Mouse (Mus musculus) G1E (cell line): ENCODE measurements around the gene Zfp37.

Experiments used
- CTCF ChIP-seq: IDR thresholded peaks from 2 replicates; pipeline ENCODE4 v1.5.1; 2012; ENCODE audit warnings: low read depth, low read length, inconsistent platforms, mixed read lengths
- GATA1 ChIP-seq: IDR thresholded peaks from 2 replicates; pipeline ENCODE4 v1.6.1; 2012; ENCODE audit warnings: borderline replicate concordance, low read length, inconsistent platforms, mixed read lengths
- POLR2AphosphoS5 ChIP-seq: IDR thresholded peaks from 2 replicates; pipeline ENCODE4 v1.6.1; 2012; ENCODE audit warnings: low read depth, low read length, inconsistent platforms; ENCODE audit not compliant: insufficient replicate concordance
- TAL1 ChIP-seq: conservative IDR thresholded peaks from 2 replicates; pipeline ENCODE4 v1.6.1; 2012; ENCODE audit warnings: low read depth, low read length, inconsistent platforms, mixed read lengths

GRCm38 (mm10) chr4:62272696-62273095 is 41.8 kb upstream of the Zfp37 start:
- no peak for TF ChIP-seq TAL1
- no peak for TF ChIP-seq POLR2AphosphoS5
- no peak for TF ChIP-seq CTCF
- no peak for TF ChIP-seq GATA1
